Mouse (Mus musculus) regulatory T cell (primary cell): ENCODE results near the gene C1qtnf2.

ENCODE experiments used
- in situ Hi-C: fragments of 300-600 bp; cut with MboI, MseI; formaldehyde crosslinking; loops from one replicate; pipeline ENCODE4 v1.15.1; 2025; ENCODE audit warnings: high pct_unique_total_duplicates

Gene C1qtnf2

GRCm38 (mm10) chr11:43474225-43474774 lies at the start of gene C1qtnf2:
Gene C1qtnf2, plus strand, starts transcription at chr11:43474276.
- in situ Hi-C loops = no loop called here

GRCm38 (mm10) chr11:43424386-43424785 lies 49.7 kb upstream of the C1qtnf2 start:
- in situ Hi-C loops = no loop called here

DNA sequence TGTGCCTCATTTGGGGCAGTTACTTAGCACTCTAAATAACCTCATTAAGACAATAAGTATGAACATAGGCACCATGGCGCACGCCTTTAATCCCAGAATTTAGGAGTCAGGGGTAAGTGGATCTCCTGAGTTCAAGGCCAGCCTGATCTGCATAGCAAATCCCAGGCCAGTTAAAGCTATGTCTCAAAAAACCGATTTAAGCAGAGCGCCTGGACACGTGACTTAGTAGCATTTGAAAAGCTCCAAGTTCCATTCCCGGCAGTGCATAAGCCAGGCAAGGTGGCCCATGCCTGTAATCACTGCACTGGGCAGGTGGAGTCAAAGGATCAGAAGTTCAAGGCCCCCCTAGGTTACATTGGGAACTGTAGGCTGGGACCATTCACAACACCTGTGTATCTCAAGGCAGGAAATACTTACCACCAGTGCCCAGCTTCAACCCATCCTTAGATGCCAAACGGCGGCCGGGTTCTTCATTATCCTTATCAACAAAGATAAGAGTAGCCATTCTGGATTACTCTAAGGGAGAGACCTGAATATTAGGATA lies 48.8 kb upstream of the C1qtnf2 start:
- in situ Hi-C loops = no loop called here

DNA sequence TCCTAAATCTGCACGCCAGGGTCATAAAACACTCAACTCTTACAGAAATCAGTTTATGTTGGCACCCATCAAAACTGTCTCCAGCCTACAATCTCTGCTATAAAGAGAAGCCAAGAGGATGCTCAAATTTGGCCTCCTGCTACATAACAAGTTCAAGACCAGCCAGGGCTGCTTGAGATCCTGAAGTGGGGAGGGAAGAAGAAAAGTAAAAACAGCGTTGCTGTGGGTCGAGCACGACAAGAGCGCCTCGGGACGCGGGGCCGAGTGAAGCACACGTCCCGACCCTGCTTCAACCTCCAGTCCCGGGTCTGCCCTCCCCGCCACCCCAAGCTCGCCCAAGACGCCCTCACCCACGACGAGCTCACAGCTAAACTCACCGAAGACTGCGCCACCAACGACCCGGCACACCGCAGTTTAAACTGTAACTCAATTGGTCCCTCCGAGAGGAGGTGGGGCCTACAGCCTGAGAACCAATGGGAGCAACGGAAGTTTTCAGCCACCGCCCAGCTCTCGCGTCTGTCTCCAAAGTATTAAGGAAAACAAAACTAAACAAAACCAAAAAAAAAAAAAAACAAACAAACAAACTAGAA lies 48.2 kb upstream of the C1qtnf2 start, which contains the start of gene Pttg1:
Pttg1 (minus strand) TSS at position 428 of the 590 bp plus-strand sequence.
- in situ Hi-C loops = no loop called here

- in situ Hi-C loops = no loop called here
Observed at GRCm38 (mm10) chr11:43426414-43426884, 47.6 kb upstream of the C1qtnf2 start.

GRCm38 (mm10) chr11:43433254-43434023 lies 40.6 kb upstream of the C1qtnf2 start, which contains the start of gene Slu7:
Gene Slu7, plus strand, starts transcription at chr11:43433744.
- in situ Hi-C loops = no loop called here

- in situ Hi-C loops = no loop called here
Observed at GRCm38 (mm10) chr11:43434024-43434407, 40.1 kb upstream of the C1qtnf2 start.

GRCm38 (mm10) chr11:43441121-43441520 lies 33.0 kb upstream of the C1qtnf2 start:
- in situ Hi-C loops = no loop called here

DNA sequence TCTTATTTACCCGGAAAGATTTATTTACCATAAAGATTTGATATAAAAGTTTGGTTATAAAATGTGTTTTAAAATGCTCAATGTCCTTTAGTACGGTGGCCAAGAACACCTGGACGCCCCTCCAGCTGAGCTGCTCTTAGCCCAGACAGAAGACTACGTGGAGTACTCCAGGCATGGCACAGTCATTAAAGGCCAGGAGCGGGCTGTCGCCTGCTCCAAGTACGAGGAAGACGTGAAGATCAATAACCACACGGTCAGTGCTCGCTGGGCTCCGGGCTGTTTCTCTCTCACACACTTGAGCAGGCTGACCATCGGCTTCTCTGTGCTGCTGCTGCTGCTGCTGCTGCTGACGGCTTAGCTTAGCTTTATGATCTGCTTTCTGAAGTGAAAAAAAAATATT lies 30.9 kb upstream of the C1qtnf2 start:
- in situ Hi-C loops = no loop called here

DNA sequence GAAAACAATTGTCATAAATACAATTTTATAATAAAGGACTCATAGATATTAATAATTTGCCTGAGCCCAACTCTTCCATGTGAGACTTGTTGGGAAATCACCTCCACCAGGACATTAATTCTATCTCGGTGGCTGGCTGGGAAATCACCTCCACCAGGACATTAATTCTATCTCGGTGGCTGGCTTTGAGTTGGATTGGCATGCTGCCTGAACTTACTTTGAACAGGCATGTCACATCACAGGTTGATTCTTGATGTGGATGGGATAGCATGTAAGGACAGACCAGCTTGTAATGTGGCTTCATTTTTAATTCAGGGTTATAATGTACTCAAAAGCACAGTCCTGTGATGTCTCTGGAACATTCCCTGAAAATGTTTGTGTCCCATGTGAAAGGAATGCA lies 24.2 kb upstream of the C1qtnf2 start:
- in situ Hi-C loops = loop anchor here (10.0 kb wide), 1 partner anchor 1305 kb away; no protein-coding TSS in a partner anchor

GRCm38 (mm10) chr11:43451322-43451721 lies 22.8 kb upstream of the C1qtnf2 start:
- in situ Hi-C loops = loop anchor here (10.0 kb wide), 1 partner anchor 1303 kb away; no protein-coding TSS in a partner anchor

DNA sequence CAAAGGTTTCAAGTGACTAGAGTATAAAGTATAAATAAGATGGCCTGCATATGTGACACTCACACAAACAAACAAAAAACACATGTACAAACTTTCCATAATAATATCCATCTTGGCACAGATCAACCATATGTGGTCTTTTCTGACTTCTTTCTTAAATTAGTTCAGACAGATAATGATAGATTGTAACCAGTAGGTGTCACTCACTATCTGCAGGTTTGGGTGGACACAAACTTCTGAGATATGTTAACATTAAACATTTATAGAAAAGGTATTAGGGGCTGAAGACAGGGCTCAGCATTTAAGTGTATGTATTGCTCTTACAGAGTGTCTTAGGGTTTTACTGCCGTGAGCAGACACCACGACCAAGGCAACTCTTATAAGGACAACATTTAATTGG lies 21.8 kb upstream of the C1qtnf2 start:
- in situ Hi-C loops = loop anchor here (10.0 kb wide), 1 partner anchor 1303 kb away; no protein-coding TSS in a partner anchor

- in situ Hi-C loops = no loop called here
Observed at GRCm38 (mm10) chr11:43463204-43463603, 10.9 kb upstream of the C1qtnf2 start.

DNA sequence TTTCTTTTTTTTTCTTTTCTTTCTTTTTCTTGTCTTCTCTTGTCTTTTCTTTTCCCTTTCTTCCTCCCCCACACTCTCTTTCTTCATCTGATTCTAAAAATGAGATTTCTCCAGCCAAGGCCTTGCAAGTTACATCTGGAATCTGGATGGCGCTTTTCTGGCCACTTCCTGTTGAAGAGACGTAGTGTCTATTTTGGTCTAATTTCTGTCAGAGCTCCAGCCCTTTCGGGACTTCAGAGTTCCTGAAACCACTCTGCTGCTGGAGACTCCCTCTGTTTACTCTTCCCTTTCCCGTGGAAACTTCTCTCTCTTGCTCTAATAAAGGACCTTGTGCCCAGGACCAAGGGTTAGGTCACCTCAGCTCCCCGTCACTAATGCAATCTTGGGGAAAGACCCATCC lies 4.0 kb upstream of the C1qtnf2 start:
- in situ Hi-C loops = no loop called here

GRCm38 (mm10) chr11:43470881-43471820 lies 2.9 kb upstream of the C1qtnf2 start:
- in situ Hi-C loops = no loop called here

DNA sequence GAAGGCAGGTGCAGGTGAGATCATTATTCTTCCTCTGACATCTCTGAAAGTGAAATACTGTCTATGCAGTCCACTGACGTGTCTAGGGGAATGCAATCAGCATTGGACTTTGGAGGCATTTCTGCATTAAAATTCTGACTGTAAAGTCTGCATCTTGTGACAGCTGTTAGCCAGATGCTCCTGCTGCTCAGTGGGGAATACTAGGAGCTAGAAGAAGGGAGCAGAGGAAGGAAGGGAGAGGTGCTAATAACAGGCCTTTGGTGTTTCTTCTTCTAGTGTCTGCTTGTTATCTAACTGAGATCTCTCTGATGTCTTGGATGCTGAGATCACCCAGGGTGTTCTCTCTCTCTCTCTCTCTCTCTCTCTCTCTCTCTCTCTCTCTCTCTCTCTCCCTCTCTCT lies 961 bp upstream of the C1qtnf2 start:
- in situ Hi-C loops = no loop called here

GRCm38 (mm10) chr11:43473635-43474224 lies 346 bp upstream of the C1qtnf2 start:
- in situ Hi-C loops = no loop called here

DNA sequence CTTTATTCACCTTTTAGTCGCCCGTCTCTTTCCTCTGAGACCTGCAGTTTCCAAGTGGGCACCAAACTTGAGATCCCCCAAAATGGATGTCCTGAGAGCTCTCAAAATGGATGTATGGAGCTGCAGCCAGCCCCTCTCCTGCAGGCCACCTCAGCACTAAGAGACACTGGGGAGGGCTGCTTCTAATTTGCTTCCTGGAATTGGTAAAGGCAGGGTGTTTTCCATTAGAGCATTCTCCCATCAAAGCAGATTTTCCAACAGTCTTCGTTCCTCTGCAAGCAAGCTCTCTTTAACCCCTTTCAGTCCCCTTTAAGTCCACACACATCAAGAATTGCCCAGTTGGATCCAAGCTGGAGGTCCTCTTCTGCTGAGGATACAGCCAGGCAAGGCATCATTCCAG lies 5.3 kb downstream of the C1qtnf2 start:
- in situ Hi-C loops = no loop called here

DNA sequence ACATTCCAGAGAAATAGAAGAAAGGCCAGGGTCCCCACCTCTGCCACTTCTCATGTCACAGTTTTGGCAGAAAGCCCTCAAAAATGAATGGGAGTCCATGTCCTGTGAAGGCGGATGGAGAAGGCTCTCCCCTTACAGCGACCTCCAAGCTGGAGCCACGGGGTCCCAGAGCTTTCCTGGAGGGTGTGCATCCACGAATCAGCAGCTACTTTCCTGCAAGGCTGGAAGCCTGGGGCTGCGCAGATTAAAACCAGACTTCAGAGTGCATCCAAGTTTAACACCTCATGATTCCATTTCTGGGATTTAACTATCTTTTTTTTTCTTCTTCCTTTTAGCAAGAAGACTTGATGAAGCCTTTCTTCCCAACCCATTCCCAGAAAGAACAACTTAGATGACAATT lies 6.5 kb downstream of the C1qtnf2 start:
- in situ Hi-C loops = no loop called here

DNA sequence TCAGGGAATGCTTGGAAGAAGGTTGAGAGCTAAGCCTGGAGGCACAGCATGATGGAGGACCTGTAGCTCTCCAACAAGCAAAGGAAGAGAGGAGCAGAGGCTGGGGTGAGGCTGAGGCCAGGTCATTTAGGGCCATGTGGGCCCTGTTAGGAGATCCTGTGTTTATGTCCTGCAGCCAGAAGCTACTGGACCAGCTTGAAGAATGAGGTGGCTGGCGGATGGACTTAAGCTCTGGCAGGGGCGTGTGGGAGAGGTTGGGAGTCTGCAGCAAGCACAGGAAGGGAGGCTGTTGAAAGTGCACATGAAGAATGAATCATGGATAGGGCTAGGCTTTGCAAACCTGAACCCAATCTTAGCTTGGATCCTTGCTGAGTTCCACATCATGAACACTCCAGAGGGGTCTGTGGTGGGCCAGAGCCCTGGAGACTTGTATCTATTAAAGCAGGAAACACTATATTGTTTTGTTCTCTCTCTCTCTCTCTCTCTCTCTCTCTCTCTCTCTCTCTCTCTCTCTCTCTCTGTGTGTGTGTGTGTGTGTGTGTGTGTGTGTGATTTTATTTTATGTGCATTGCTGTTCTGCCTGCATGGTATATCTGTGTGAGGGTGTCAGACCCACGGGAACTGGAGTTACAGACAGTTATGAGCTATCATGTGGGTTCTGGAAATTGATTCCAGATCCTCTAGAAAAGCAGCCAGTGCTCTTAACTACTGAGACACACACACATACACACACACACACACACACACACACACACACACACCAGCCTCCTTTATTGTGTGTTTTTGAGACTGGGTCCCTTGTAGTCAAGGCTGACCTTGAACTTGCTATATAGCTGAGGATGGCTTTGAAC lies 7.8 kb downstream of the C1qtnf2 start:
- in situ Hi-C loops = no loop called here
